ENCODE assay signal across 7 mouse cellular contexts in the genomic region with DNA sequence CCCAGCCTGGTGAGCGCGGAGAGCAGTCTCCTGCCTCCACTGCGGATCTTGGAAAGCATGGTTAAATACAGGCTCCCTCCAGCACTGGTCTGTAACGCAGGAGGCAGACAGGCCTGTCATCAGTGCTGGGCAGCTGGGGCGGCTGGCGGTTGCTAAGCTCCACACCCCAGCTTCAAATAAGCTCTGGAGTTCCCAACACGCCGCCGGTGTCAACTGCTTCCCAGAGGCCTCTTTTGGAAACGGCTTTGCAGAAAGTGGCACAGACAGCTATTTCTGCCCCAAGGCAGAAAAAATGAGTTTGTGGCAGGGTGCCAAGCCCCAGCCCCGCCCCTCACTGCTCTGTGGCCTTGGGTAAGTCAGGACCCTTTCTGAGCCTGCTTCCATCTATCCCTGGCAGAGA.
DNase-seq lines count a peak whose midpoint lies in the region; ATAC-seq and TF ChIP-seq lines count a peak whose summit lies in the region.

No protein-coding gene starts in this region.

- peaks cover 24% of the 10 kb centered on the region for H3K4me1 ChIP-seq in embryonic facial prominence, embryonic 12.5 days
- H3K4me1 ChIP-seq in neural tube, embryonic 12.5 days: peaks cover 13% of the 10 kb centered on the region

- no peak for TF ChIP-seq CTCF in layer of hippocampus, adult 2 months (conservative IDR thresholded peaks at IDR 0.05)

- H3K4me2 ChIP-seq in embryonic facial prominence, embryonic 12.5 days (replicated peaks): no peak overlapping the region
- no peak overlapping the region for H3K4me2 ChIP-seq in neural tube, embryonic 12.5 days (replicated peaks)

- H3K9ac ChIP-seq in embryonic facial prominence, embryonic 12.5 days: 0 out of 2 replicates have a peak overlapping the region, but pooled peaks have one; percentile 27
- 0 out of 2 replicates have a peak overlapping the region, but pooled peaks have one; percentile 21 for H3K9ac ChIP-seq in neural tube, embryonic 12.5 days

- H3K9me3 ChIP-seq in embryonic facial prominence, embryonic 12.5 days: no peaks in the 10 kb centered on the region
- no peaks in the 10 kb centered on the region for H3K9me3 ChIP-seq in neural tube, embryonic 12.5 days

- 46% methylated on average over 11 of the region's 11 CpGs for WGBS in embryonic facial prominence, embryonic 12.5 days
- 52% methylated on average over 11 of the region's 11 CpGs for WGBS in neural tube, embryonic 12.5 days

- DNase-seq in layer of hippocampus, adult 2 months (ENCODE audit: low spot score in 2 of 2): peak in 1 of 2 experiments; percentile 54
- DNase-seq in layer of hippocampus, adult 9-10 months (ENCODE audit: low spot score): no peak
- DNase-seq in frontal cortex, postnatal 36 days (ENCODE audit: low spot score in 2 of 2): peak; percentile 57 to 72
- DNase-seq in spleen, postnatal 10 days (ENCODE audit: low spot score in 2 of 2): no peak
- DNase-seq in thymus, postnatal 25 days: no peak

- no peaks in the 10 kb centered on the region for H3K36me3 ChIP-seq in embryonic facial prominence, embryonic 12.5 days
- H3K36me3 ChIP-seq in neural tube, embryonic 12.5 days: no peaks in the 10 kb centered on the region

- peak overlapping the region; percentile 64 for H3K27ac ChIP-seq in layer of hippocampus, adult 2 months
- H3K27ac ChIP-seq in embryonic facial prominence, embryonic 12.5 days: peak overlapping the region; percentile 60; the same call in 1 of the 2 replicates
- H3K27ac ChIP-seq in neural tube, embryonic 12.5 days: peak overlapping the region; percentile 17; the same call in 1 of the 2 replicates

- H3K27me3 ChIP-seq in embryonic facial prominence, embryonic 12.5 days: no peaks in the 10 kb centered on the region
- no peaks in the 10 kb centered on the region for H3K27me3 ChIP-seq in neural tube, embryonic 12.5 days (replicated peaks)

- ATAC-seq in embryonic facial prominence, embryonic 12.5 days (ENCODE audit: insufficient number of reproducible peaks, insufficient read depth, low FRiP score, low TSS enrichment): no peak
- ATAC-seq in neural tube, embryonic 12.5 days (ENCODE audit: low FRiP score, low read depth): peak; percentile 67

- H3K4me3 ChIP-seq in layer of hippocampus, adult 2 months: no peak overlapping the region
- no peak overlapping the region for H3K4me3 ChIP-seq in embryonic facial prominence, embryonic 12.5 days
- no peak overlapping the region for H3K4me3 ChIP-seq in neural tube, embryonic 12.5 days

Comparison
In these comparisons a context has a peak if more than half of its experiments do, and no peak if none do; other contexts are left out.
1. DNase-seq: peak in frontal cortex, postnatal 36 days (2 of 2); none in layer of hippocampus, adult 9-10 months (single experiment), spleen, postnatal 10 days (0 of 2) and thymus, postnatal 25 days (single experiment).
2. Peak in every context shown above with its lines, with median percentiles within 50 percentile points of each other: H3K27ac ChIP-seq.